Mouse (Mus musculus) lung, adult 2 months (tissue): ENCODE data around the gene Gab1.

Experiments
- CTCF ChIP-seq: fragments of 200-500 bp; IDR thresholded peaks from 2 replicates; pipeline ENCODE4 v1.5.1; 2011; ENCODE audit warnings: mild to moderate bottlenecking, low read length, control low read depth; ENCODE audit not compliant: insufficient read depth
- POLR2A ChIP-seq: fragments of 200-500 bp; IDR thresholded peaks from 2 replicates; pipeline ENCODE4 v1.6.1; 2011; ENCODE audit warnings: low read depth, mild to moderate bottlenecking, control low read depth, low read length, borderline replicate concordance; ENCODE audit errors: extremely low read depth

- no peak for TF ChIP-seq CTCF
- no peak for TF ChIP-seq POLR2A
Measured at GRCm38 (mm10) chr8:80834443-80834842, 45.9 kb downstream of the Gab1 start.
